Mouse (Mus musculus) hindbrain, postnatal 0 days (tissue): Measurements from ENCODE around the gene Calhm2. TPM values are rescaled to one million over a fixed set of nuclear protein-coding genes. Genes with fewer than 3 reads are reported as not detected.

Experiments used
- ATAC-seq: fragments of 200-750 bp; cut with Nextera tagmentation; 2 replicates; pipeline ENCODE4 v1.8.0; 2017; ENCODE audit warnings: mild to moderate bottlenecking, moderate TSS enrichment, moderate library complexity
- DNase-seq: peaks from one replicate; pipeline ENCODE4 v3.0.0-alpha.2; 2015; ENCODE audit warnings: low spot score
- H3K27ac ChIP-seq: fragments of 300-500 bp; sonication (generic); 2 replicates; pipeline ENCODE4 v1.5.1; 2014; ENCODE audit warnings: mild to moderate bottlenecking
- H3K27me3 ChIP-seq: fragments of 300-500 bp; sonication (generic); 2 replicates; pipeline ENCODE4 v1.6.1; 2014; ENCODE audit warnings: low read length, mixed read lengths; ENCODE audit not compliant: insufficient read depth
- H3K36me3 ChIP-seq: fragments of 300-500 bp; sonication (generic); 2 replicates; pipeline ENCODE4 v1.6.1; 2014; ENCODE audit warnings: low read length, mixed read lengths; ENCODE audit not compliant: insufficient read depth
- H3K4me1 ChIP-seq: fragments of 300-500 bp; sonication (generic); 2 replicates; pipeline ENCODE4 v1.6.1; 2014; ENCODE audit warnings: antibody characterized with exemption, low read length, mixed read lengths; ENCODE audit not compliant: insufficient read depth
- H3K4me2 ChIP-seq: fragments of 300-500 bp; sonication (generic); 2 replicates; pipeline ENCODE4 v1.6.1; 2014; ENCODE audit warnings: low read depth, mild to moderate bottlenecking, low read length, moderate library complexity, mixed read lengths
- H3K4me3 ChIP-seq: fragments of 300-500 bp; sonication (generic); 2 replicates; pipeline ENCODE4 v1.5.1; 2014; ENCODE audit warnings: low read length
- H3K9ac ChIP-seq: fragments of 300-500 bp; sonication (generic); replicated peaks from 2 replicates; pipeline ENCODE4 v1.6.1; 2014; ENCODE audit warnings: mild to moderate bottlenecking, low read length, moderate library complexity, mixed read lengths
- H3K9me3 ChIP-seq: fragments of 300-500 bp; sonication (generic); 2 replicates; pipeline ENCODE4 v1.6.1; 2016; ENCODE audit warnings: low read length, mixed read lengths
- CTCF ChIP-seq: IDR thresholded peaks from 2 replicates; pipeline ENCODE4 v1.5.1; 2016; ENCODE audit warnings: antibody characterized with exemption, control low read depth, low read depth
- WGBS: fragments of 180-500 bp; shearing (Covaris S2); extraction: QIAGEN DNeasy Blood & Tissue Kit; methylation state at CpG from one replicate; pipeline ENCODE4 v1.1.7; 2014; 5-methylcytosine and 5-hydroxymethylcytosine counted together
- polyA plus RNA-seq: library from polyadenylated mRNA; unstranded; fragments of >200 nt; fragmentation: Nextera tagmentation; extraction: Ambion mirVana; gene quantifications from 2 replicates; pipeline ENCODE4 v1.2.1, GENCODE M21; 2015
- total RNA-seq: library from RNA; depleted of rRNA; stranded (reverse); fragments of >200 nt; gene quantifications from 2 replicates; pipeline ENCODE4 v1.2.3, GENCODE M21; 2014

Calhm2 gene
- total and polyA plus RNA-seq, 2 experiments from 2014 or later = 0.85 to 3.1 TPM

- DNase-seq = peak; percentile 61
- Histone ChIP-seq H3K9ac (no peak overlapping the region), H3K36me3 (peaks cover 50% of the 10 kb centered on the region), H3K27ac (no peak overlapping the region), H3K9me3 (no peaks in the 10 kb centered on the region), H3K4me2 (no peak overlapping the region), H3K27me3 (no peaks in the 10 kb centered on the region), H3K4me1 (no peaks in the 10 kb centered on the region), H3K4me3 (no peak overlapping the region)
- 23% methylated on average over 2 of the region's 2 CpGs for WGBS
- TF ChIP-seq CTCF = peak; percentile 80
- ATAC-seq = no peak
Measured at GRCm38 (mm10) chr19:47122802-47123201, 15.3 kb downstream of the Calhm2 start.

GRCm38 (mm10) chr19:47121054-47121453, 17.0 kb downstream of the Calhm2 start:
- DNase-seq = peak; percentile 74
- no peaks in the 10 kb centered on the region for H3K27me3 ChIP-seq
- peak; percentile 67; the same call in 1 of the 2 replicates for ATAC-seq
- H3K4me3 ChIP-seq = no peak overlapping the region
- no peak overlapping the region for H3K4me2 ChIP-seq
- no peaks in the 10 kb centered on the region for H3K9me3 ChIP-seq
- no peaks in the 10 kb centered on the region for H3K4me1 ChIP-seq
- H3K27ac ChIP-seq = no peak overlapping the region
- peaks cover 50% of the 10 kb centered on the region for H3K36me3 ChIP-seq
- H3K9ac ChIP-seq = no peak overlapping the region
- TF ChIP-seq CTCF = peak; percentile 90
- WGBS = 38% methylated on average over 4 of the region's 4 CpGs

- WGBS = 83% methylated on average over 2 of the region's 2 CpGs
- DNase-seq (no peak), ATAC-seq (no peak)
Measured at GRCm38 (mm10) chr19:47118634-47119033, 19.5 kb downstream of the Calhm2 start.

GRCm38 (mm10) chr19:47104641-47105271, 33.3 kb downstream of the Calhm2 start:
- H3K4me1 ChIP-seq = no peaks in the 10 kb centered on the region
- H3K4me2 ChIP-seq = no peak overlapping the region
- H3K27me3 ChIP-seq = no peaks in the 10 kb centered on the region
- H3K27ac ChIP-seq = no peak overlapping the region
- H3K36me3 ChIP-seq = peaks cover 77% of the 10 kb centered on the region
- ATAC-seq (no peak), DNase-seq (no peak)
- H3K9ac ChIP-seq = no peak overlapping the region
- H3K9me3 ChIP-seq = no peaks in the 10 kb centered on the region
- WGBS = 94% methylated on average over 9 of the region's 9 CpGs
- H3K4me3 ChIP-seq = no peak overlapping the region
- no peak for TF ChIP-seq CTCF

More at GRCm38 (mm10) chr19:47118634-47119033, 19.5 kb downstream of the Calhm2 start:
- Histone ChIP-seq H3K27ac (no peak overlapping the region), H3K9ac (no peak overlapping the region), H3K36me3 (peaks cover 54% of the 10 kb centered on the region), H3K27me3 (no peaks in the 10 kb centered on the region), H3K4me1 (no peaks in the 10 kb centered on the region), H3K4me2 (no peak overlapping the region), H3K4me3 (no peak overlapping the region), H3K9me3 (no peaks in the 10 kb centered on the region)
- TF ChIP-seq CTCF = no peak

- ATAC-seq = no peak
- Histone ChIP-seq H3K27me3 (no peaks in the 10 kb centered on the region), H3K9me3 (no peaks in the 10 kb centered on the region), H3K4me1 (no peaks in the 10 kb centered on the region), H3K4me3 (no peak overlapping the region), H3K4me2 (no peak overlapping the region), H3K27ac (no peak overlapping the region), H3K36me3 (peaks cover 63% of the 10 kb centered on the region), H3K9ac (no peak overlapping the region)
- DNase-seq = no peak
- TF ChIP-seq CTCF = no peak
- WGBS = 97% methylated on average over 5 of the region's 5 CpGs
Measured at GRCm38 (mm10) chr19:47101080-47101479, 37.0 kb downstream of the Calhm2 start.

- Histone ChIP-seq H3K4me1 (peaks cover 13% of the 10 kb centered on the region; the same call in 1 of the 2 replicates), H3K27me3 (no peaks in the 10 kb centered on the region), H3K4me2 (peak within 1 kb of the TSS; percentile 89), H3K27ac (peak within 1 kb of the TSS; percentile 93), H3K4me3 (peak within 1 kb of the TSS; percentile 78), H3K9me3 (no peaks in the 10 kb centered on the region), H3K36me3 (peaks cover 24% of the 10 kb centered on the region), H3K9ac (peak within 1 kb of the TSS; percentile 95)
- under 1% methylated on average over 56 of the region's 56 CpGs for WGBS
- DNase-seq = peak; percentile 98
- peak; percentile 100 for ATAC-seq
- no peak for TF ChIP-seq CTCF
Measured at GRCm38 (mm10) chr19:47090550-47091156, 47.4 kb downstream of the Calhm2 start, which contains the start of the genes Usmg5 and Pdcd11. Gene Usmg5 (minus strand): TSS chr19:47090647. Gene Pdcd11 (plus strand): TSS chr19:47090768.
